Mouse (Mus musculus) midbrain, embryonic 15.5 days (tissue): ENCODE results near the gene Cd151. TPM values are rescaled to one million over a fixed set of nuclear protein-coding genes. Genes with fewer than 3 reads are reported as not detected.

ENCODE experiments used
- ATAC-seq: fragments of 200-750 bp; cut with Nextera tagmentation; replicated peaks from 2 replicates; pipeline ENCODE4 v1.8.0; 2017; ENCODE audit warnings: moderate TSS enrichment
- H3K27ac ChIP-seq: fragments of 300-500 bp; sonication (generic); 2 replicates; pipeline ENCODE4 v1.5.1; 2015; ENCODE audit warnings: mild to moderate bottlenecking, inconsistent platforms
- H3K27me3 ChIP-seq: fragments of 300-500 bp; sonication (generic); replicated peaks from 2 replicates; pipeline ENCODE4 v1.6.1; 2015; ENCODE audit warnings: inconsistent platforms
- H3K36me3 ChIP-seq: fragments of 300-500 bp; sonication (generic); replicated peaks from 2 replicates; pipeline ENCODE4 v1.6.1; 2015; ENCODE audit warnings: inconsistent platforms
- H3K4me1 ChIP-seq: fragments of 300-500 bp; sonication (generic); 2 replicates; pipeline ENCODE4 v1.6.1; 2015; ENCODE audit warnings: inconsistent platforms
- H3K4me2 ChIP-seq: fragments of 300-500 bp; sonication (generic); 2 replicates; pipeline ENCODE4 v1.6.1; 2015; ENCODE audit warnings: inconsistent platforms, mild to moderate bottlenecking, moderate library complexity
- H3K4me3 ChIP-seq: fragments of 300-500 bp; sonication (generic); 2 replicates; pipeline ENCODE4 v1.5.1; 2015; ENCODE audit warnings: mild to moderate bottlenecking, inconsistent platforms
- H3K9ac ChIP-seq: fragments of 300-500 bp; sonication (generic); 2 replicates; pipeline ENCODE4 v1.6.1; 2015; ENCODE audit warnings: mild to moderate bottlenecking, inconsistent platforms
- H3K9me3 ChIP-seq: fragments of 300-500 bp; sonication (generic); 2 replicates; pipeline ENCODE4 v1.6.1; 2016; ENCODE audit warnings: inconsistent platforms
- WGBS: fragments of 180-500 bp; shearing (Covaris S2); methylation state at CpG from one replicate; pipeline ENCODE4 v1.1.7; 2015; ENCODE audit warnings: mixed read lengths; 5-methylcytosine and 5-hydroxymethylcytosine counted together
- polyA plus RNA-seq: library from polyadenylated mRNA; unstranded; fragments of >200 nt; fragmentation: Nextera tagmentation; extraction: Ambion mirVana; gene quantifications from 2 replicates; pipeline ENCODE4 v1.2.1, GENCODE M21; 2015

The Cd151 gene
- polyA plus RNA-seq, 1 experiment from 2014 or later, result 18.8 TPM

DNA sequence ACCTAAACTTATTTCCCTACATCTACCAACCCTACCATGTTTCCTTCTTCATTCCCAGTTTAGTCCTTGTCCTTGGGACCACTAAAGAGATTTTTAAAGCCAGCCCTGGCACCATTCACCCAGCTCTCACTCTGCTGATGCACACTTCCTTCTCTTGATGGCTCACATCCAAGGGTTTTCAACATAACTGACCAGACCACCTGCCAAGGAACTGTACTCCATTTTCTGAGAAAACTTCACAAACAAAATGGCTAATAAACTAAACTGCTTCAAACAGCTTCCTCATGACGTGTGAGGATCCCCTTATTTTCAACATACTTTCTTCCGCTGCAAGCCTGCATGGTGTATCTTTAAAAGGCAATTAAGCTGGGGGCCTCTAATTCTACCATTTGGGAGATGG is 13.6 kb upstream of the Cd151 start:
- Histone ChIP-seq H3K4me1 (peaks cover 20% of the 10 kb centered on the region), H3K27me3 (no peaks in the 10 kb centered on the region), H3K9ac (no peak overlapping the region), H3K9me3 (no peaks in the 10 kb centered on the region), H3K27ac (no peak overlapping the region), H3K4me2 (no peak overlapping the region), H3K36me3 (peaks cover 10% of the 10 kb centered on the region; the same call in 1 of the 2 replicates), H3K4me3 (no peak overlapping the region)
- WGBS, result 77% methylated on average over 2 of the region's 2 CpGs
- ATAC-seq, result no peak

- peak within 1 kb of the TSS; percentile 69 for H3K9ac ChIP-seq
- H3K27ac ChIP-seq, result peak within 1 kb of the TSS; percentile 69
- peaks cover 5% of the 10 kb centered on the region; the same call in 1 of the 2 replicates for H3K27me3 ChIP-seq
- WGBS, result under 1% methylated on average over 45 of the region's 45 CpGs
- H3K4me1 ChIP-seq, result peaks cover 17% of the 10 kb centered on the region
- H3K4me2 ChIP-seq, result peak within 1 kb of the TSS; percentile 92
- ATAC-seq, result peak; percentile 83
- no peaks in the 10 kb centered on the region for H3K9me3 ChIP-seq
- H3K36me3 ChIP-seq, result peaks cover 13% of the 10 kb centered on the region; the same call in 1 of the 2 replicates
- H3K4me3 ChIP-seq, result peak within 1 kb of the TSS; percentile 73
Observed at GRCm38 (mm10) chr7:141454967-141455551, 12.1 kb upstream of the Cd151 start, which contains the start of gene Pnpla2. TSS of gene Pnpla2 (plus strand) at chr7:141455198.

- no peaks in the 10 kb centered on the region for H3K9me3 ChIP-seq
- 2% methylated on average over 23 of the region's 23 CpGs for WGBS
Observed at GRCm38 (mm10) chr7:141455610-141456314, 11.4 kb upstream of the Cd151 start.

GRCm38 (mm10) chr7:141456739-141457138 is 10.5 kb upstream of the Cd151 start:
- Histone ChIP-seq H3K4me2 (peak overlapping the region; percentile 92), H3K27me3 (peaks cover 22% of the 10 kb centered on the region), H3K4me1 (peaks cover 21% of the 10 kb centered on the region), H3K9ac (no peak overlapping the region), H3K27ac (no peak overlapping the region), H3K9me3 (no peaks in the 10 kb centered on the region), H3K4me3 (no peak overlapping the region), H3K36me3 (peaks cover 10% of the 10 kb centered on the region; the same call in 1 of the 2 replicates)
- WGBS, result 92% methylated on average over 6 of the region's 6 CpGs
- ATAC-seq, result no peak

More at GRCm38 (mm10) chr7:141455610-141456314, 11.4 kb upstream of the Cd151 start:
- peaks cover 17% of the 10 kb centered on the region for H3K4me1 ChIP-seq
- peak overlapping the region; percentile 92 for H3K4me2 ChIP-seq
- H3K36me3 ChIP-seq, result peaks cover 13% of the 10 kb centered on the region; the same call in 1 of the 2 replicates
- H3K4me3 ChIP-seq, result peak overlapping the region; percentile 73
- H3K27me3 ChIP-seq, result peaks cover 12% of the 10 kb centered on the region
- H3K27ac ChIP-seq, result peak overlapping the region; percentile 69
- peak overlapping the region; percentile 69 for H3K9ac ChIP-seq
- ATAC-seq, result peak; percentile 35

- no peak overlapping the region for H3K27ac ChIP-seq
- peaks cover 5% of the 10 kb centered on the region; the same call in 1 of the 2 replicates for H3K36me3 ChIP-seq
- 95% methylated on average over 14 of the region's 14 CpGs for WGBS
- H3K9me3 ChIP-seq, result no peaks in the 10 kb centered on the region
- ATAC-seq, result no peak
- peaks cover 25% of the 10 kb centered on the region for H3K27me3 ChIP-seq
- no peak overlapping the region for H3K9ac ChIP-seq
- no peak overlapping the region for H3K4me3 ChIP-seq
- no peak overlapping the region for H3K4me2 ChIP-seq
- H3K4me1 ChIP-seq, result peaks cover 25% of the 10 kb centered on the region
Observed at GRCm38 (mm10) chr7:141457236-141457635, 10.0 kb upstream of the Cd151 start.

GRCm38 (mm10) chr7:141457986-141458660 is 9.1 kb upstream of the Cd151 start:
- H3K4me3 ChIP-seq, result no peak overlapping the region
- H3K27me3 ChIP-seq, result peaks cover 34% of the 10 kb centered on the region
- H3K4me1 ChIP-seq, result peaks cover 25% of the 10 kb centered on the region
- H3K4me2 ChIP-seq, result no peak overlapping the region
- no peak overlapping the region for H3K9ac ChIP-seq
- 75% methylated on average over 15 of the region's 15 CpGs for WGBS
- no peaks in the 10 kb centered on the region for H3K9me3 ChIP-seq
- no peak overlapping the region for H3K27ac ChIP-seq
- H3K36me3 ChIP-seq, result 0 out of 2 replicates have a peak, but pooled peaks cover 4% of the 10 kb centered on the region
- no peak for ATAC-seq

GRCm38 (mm10) chr7:141458661-141459060 is 8.5 kb upstream of the Cd151 start:
- Histone ChIP-seq H3K9me3 (no peaks in the 10 kb centered on the region), H3K4me3 (no peak overlapping the region), H3K36me3 (0 out of 2 replicates have a peak, but pooled peaks cover 4% of the 10 kb centered on the region), H3K4me2 (no peak overlapping the region), H3K27ac (no peak overlapping the region), H3K27me3 (peaks cover 40% of the 10 kb centered on the region), H3K9ac (no peak overlapping the region), H3K4me1 (peaks cover 25% of the 10 kb centered on the region)
- ATAC-seq, result no peak
- 89% methylated on average over 11 of the region's 11 CpGs for WGBS

DNA sequence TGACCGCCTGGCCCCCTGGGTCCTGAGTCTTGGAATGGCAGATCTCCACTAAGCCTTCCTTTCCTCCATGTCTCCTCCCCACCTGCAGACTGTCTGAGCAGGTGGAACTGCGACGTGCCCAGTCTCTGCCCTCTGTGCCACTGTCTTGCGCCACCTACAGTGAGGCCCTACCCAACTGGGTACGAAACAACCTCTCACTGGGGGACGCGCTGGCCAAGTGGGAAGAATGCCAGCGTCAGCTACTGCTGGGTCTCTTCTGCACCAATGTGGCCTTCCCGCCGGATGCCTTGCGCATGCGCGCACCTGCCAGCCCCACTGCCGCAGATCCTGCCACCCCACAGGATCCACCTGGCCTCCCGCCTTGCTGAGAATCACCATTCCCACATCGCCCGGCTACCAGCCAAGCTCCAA is 7.9 kb upstream of the Cd151 start:
- peaks cover 25% of the 10 kb centered on the region for H3K4me1 ChIP-seq

GRCm38 (mm10) chr7:141460001-141460390 is 7.2 kb upstream of the Cd151 start:
- 0 out of 2 replicates have a peak, but pooled peaks cover 4% of the 10 kb centered on the region for H3K36me3 ChIP-seq
- H3K9ac ChIP-seq, result no peak overlapping the region
- no peak overlapping the region for H3K4me2 ChIP-seq
- no peak for ATAC-seq
- no peak overlapping the region for H3K27ac ChIP-seq
- peaks cover 27% of the 10 kb centered on the region for H3K4me1 ChIP-seq
- H3K27me3 ChIP-seq, result peaks cover 53% of the 10 kb centered on the region
- no peaks in the 10 kb centered on the region for H3K9me3 ChIP-seq
- WGBS, result 86% methylated on average over 5 of the region's 5 CpGs
- no peak overlapping the region for H3K4me3 ChIP-seq

More for the DNA sequence above, 7.9 kb upstream of the Cd151 start:
- no peak overlapping the region for H3K27ac ChIP-seq
- peaks cover 46% of the 10 kb centered on the region for H3K27me3 ChIP-seq
- ATAC-seq, result no peak
- H3K36me3 ChIP-seq, result 0 out of 2 replicates have a peak, but pooled peaks cover 4% of the 10 kb centered on the region
- WGBS, result 91% methylated on average over 17 of the region's 17 CpGs
- no peak overlapping the region for H3K4me2 ChIP-seq
- H3K9me3 ChIP-seq, result no peaks in the 10 kb centered on the region
- no peak overlapping the region for H3K4me3 ChIP-seq
- no peak overlapping the region for H3K9ac ChIP-seq

GRCm38 (mm10) chr7:141460391-141461113 is 6.6 kb upstream of the Cd151 start, which contains the start of gene Cracr2b:
TSS of gene Cracr2b (plus strand) at chr7:141461094.
- 80% methylated on average over 15 of the region's 15 CpGs for WGBS
- H3K9ac ChIP-seq, result peak within 1 kb of the TSS; percentile 40
- H3K4me1 ChIP-seq, result peaks cover 27% of the 10 kb centered on the region
- peaks cover 59% of the 10 kb centered on the region for H3K27me3 ChIP-seq
- no peak for ATAC-seq
- H3K27ac ChIP-seq, result no peak within 1 kb of the TSS
- H3K36me3 ChIP-seq, result 0 out of 2 replicates have a peak, but pooled peaks cover 4% of the 10 kb centered on the region
- H3K4me2 ChIP-seq, result peak within 1 kb of the TSS; percentile 59
- H3K9me3 ChIP-seq, result no peaks in the 10 kb centered on the region
- H3K4me3 ChIP-seq, result peak within 1 kb of the TSS; percentile 38

- H3K27ac ChIP-seq, result no peak overlapping the region
- peaks cover 15% of the 10 kb centered on the region for H3K4me1 ChIP-seq
- no peak for ATAC-seq
- peak overlapping the region; percentile 38 for H3K4me3 ChIP-seq
- 0 out of 2 replicates have a peak, but pooled peaks cover 4% of the 10 kb centered on the region for H3K36me3 ChIP-seq
- no peaks in the 10 kb centered on the region for H3K9me3 ChIP-seq
- H3K4me2 ChIP-seq, result peak overlapping the region; percentile 59
- 3% methylated on average over 59 of the region's 59 CpGs for WGBS
- peak overlapping the region; percentile 40 for H3K9ac ChIP-seq
- peaks cover 65% of the 10 kb centered on the region for H3K27me3 ChIP-seq
Observed at GRCm38 (mm10) chr7:141461521-141462332, 5.5 kb upstream of the Cd151 start.
